Mouse (Mus musculus): ENCODE data around the gene Aen. TPM values are rescaled to one million over a fixed set of nuclear protein-coding genes. Genes with fewer than 3 reads are reported as not detected.

The Aen gene
- polyA plus RNA-seq, 1 experiment from 2014 or later: 54.2 TPM

Small RNA genes within 50 kb of the gene (microRNA-seq; reads per million reads assigned to microRNA genes)
- gene Mir7-2 (ENCODE audit: insufficient number of aligned reads): 241 reads per million, percentile 47 among the genes with 10 or more reads in this experiment

Other genes starting within 250 kb of the Aen start
- 6.4 and 7.3 TPM in 2 replicates for gene Ntrk3, start 157.8 kb upstream of the Aen start, polyA plus RNA-seq (2014; fragmentation: Nextera tagmentation; extraction: Ambion mirVana)
- 81.4 and 85.2 TPM in 2 replicates for gene Mrps11, start 112.7 kb upstream of the Aen start, polyA plus RNA-seq (2014; fragmentation: Nextera tagmentation; extraction: Ambion mirVana)
- gene Mrpl46, start 112.3 kb upstream of the Aen start, polyA plus RNA-seq (2014; fragmentation: Nextera tagmentation; extraction: Ambion mirVana): 70.5 and 73.0 TPM in 2 replicates
- gene Det1, start 48.6 kb upstream of the Aen start, polyA plus RNA-seq (2014; fragmentation: Nextera tagmentation; extraction: Ambion mirVana): 24.3 and 24.8 TPM in 2 replicates
- gene Isg20, start 17.6 kb downstream of the Aen start, polyA plus RNA-seq (2014; fragmentation: Nextera tagmentation; extraction: Ambion mirVana): 0.39 and 0.51 TPM in 2 replicates
- 0.05 and 0.15 TPM in 2 replicates for gene Acan, start 157.6 kb downstream of the Aen start, polyA plus RNA-seq (2014; fragmentation: Nextera tagmentation; extraction: Ambion mirVana)
- gene Hapln3, start 235.2 kb downstream of the Aen start, polyA plus RNA-seq (2014; fragmentation: Nextera tagmentation; extraction: Ambion mirVana): 1.5 and 2.8 TPM in 2 replicates

All from forebrain, embryonic 11.5 days (tissue).